Mouse (Mus musculus): ENCODE measurements around the gene Fhdc1. TPM values are rescaled to one million over a fixed set of nuclear protein-coding genes. Genes with fewer than 3 reads are reported as not detected.

Fhdc1 gene
- total RNA-seq, 2 experiments from 2014 or later = 3.3 to 5.2 TPM

Other genes with a start within 250 kb of the Fhdc1 start
- gene Trim2, start 173.6 kb downstream of the Fhdc1 start, total RNA-seq (2021) = 100 to 1,000 TPM; 331 to 352 TPM
- 10 to 100 TPM; 14.8 TPM for gene Arfip1, start 102.2 kb upstream of the Fhdc1 start, total RNA-seq (2021)
- not detected for gene Tigd4, start 113.1 kb upstream of the Fhdc1 start, total RNA-seq (2021)
- gene Tmem154, start 185.8 kb upstream of the Fhdc1 start, total RNA-seq (2021) = 1 to 10 TPM; 1.4 to 1.7 TPM

Measured in left cerebral cortex, postnatal 4 days (tissue).